Comparison of ENCODE assay signal across 27 mouse cellular contexts in the genomic region with DNA sequence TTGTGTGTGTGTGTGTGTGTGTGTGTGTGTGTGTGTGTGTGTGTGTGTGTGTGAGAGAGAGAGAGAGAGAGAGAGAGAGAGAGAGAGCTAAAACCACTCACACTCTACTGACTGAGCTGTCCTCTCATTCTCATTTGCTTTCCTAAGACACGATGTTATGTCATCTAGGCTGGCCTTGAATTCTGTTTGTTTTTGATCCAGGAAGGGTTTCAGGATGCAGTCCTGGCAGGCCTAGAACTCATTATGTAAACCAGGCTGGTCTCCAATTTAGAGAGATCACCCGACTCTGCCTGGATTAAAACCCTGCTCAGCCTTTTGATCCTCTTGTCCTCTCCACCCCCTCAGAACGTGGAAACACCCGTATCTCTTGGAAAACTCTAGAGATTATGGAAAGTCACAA. TPM values are rescaled to one million over a fixed set of nuclear protein-coding genes. Genes with fewer than 3 reads are reported as not detected.
"Had no signal": no experiment of that assay in that cellular context is flagged by ENCODE, and none has a peak within 500 bp of the region (broad histone marks: within the 10 kb centered on the region; RNA-seq: fewer than 3 reads in every experiment).

No protein-coding gene starts in this region.

- DNase-seq: kidney, adult 8-10 months; kidney, postnatal 10 days; kidney, postnatal 36 days; layer of hippocampus, postnatal 36 days; liver, embryonic 13.5 days; lung, adult 2 months; retina, postnatal 1 day; right cerebral cortex, postnatal 25 days; spleen, adult 18-20 months; thymus, adult 18-20 months; thymus, postnatal 36 days had no signal

- ATAC-seq: midbrain, embryonic 13.5 days; midbrain, embryonic 16.5 days had no signal

- H3K27ac ChIP-seq: kidney, embryonic 15.5 days; left cerebral cortex, adult 2 months; limb, embryonic 12.5 days; limb, embryonic 15.5 days; liver, embryonic 13.5 days; macrophage; midbrain, embryonic 10.5 days; midbrain, embryonic 13.5 days; neural tube, embryonic 13.5 days had no signal

- H3K4me1 ChIP-seq: limb, embryonic 15.5 days; liver, embryonic 13.5 days; megakaryocyte, embryonic 14.5 days; midbrain, embryonic 13.5 days; neural tube, embryonic 13.5 days had no signal

- H3K9me3 ChIP-seq: kidney, embryonic 15.5 days; limb, embryonic 12.5 days; limb, embryonic 15.5 days; liver, embryonic 13.5 days; megakaryocyte, embryonic 14.5 days; midbrain, embryonic 10.5 days; midbrain, embryonic 13.5 days; neural tube, embryonic 13.5 days had no signal

- H3K36me3 ChIP-seq: kidney, embryonic 15.5 days; limb, embryonic 12.5 days; limb, embryonic 15.5 days; liver, embryonic 13.5 days; midbrain, embryonic 10.5 days; midbrain, embryonic 13.5 days; neural tube, embryonic 13.5 days had no signal

- H3K4me3 ChIP-seq: kidney, embryonic 15.5 days; left cerebral cortex, adult 2 months; limb, embryonic 12.5 days; limb, embryonic 15.5 days; liver, embryonic 13.5 days; megakaryocyte, embryonic 14.5 days; midbrain, embryonic 10.5 days; midbrain, embryonic 13.5 days; myocyte; neural tube, embryonic 13.5 days had no signal

RNA-seq across cellular contexts. Expression of gene Nphs1, which starts 5.9 kb away (rescaled TPM):
- total RNA-seq: monocyte, adult 5-6 weeks; neutrophil, adult 5-6 weeks had no signal
- polyA plus RNA-seq: limb, embryonic 12.5 days; limb, embryonic 15.5 days; lung, adult 2 months; lung, embryonic 16.5 days; macrophage; urinary bladder, adult 2 months had no signal

RNA-seq across cellular contexts. Expression of gene Kirrel2, which starts 6.5 kb away (rescaled TPM):
- total RNA-seq: monocyte, adult 5-6 weeks; neutrophil, adult 5-6 weeks had no signal
- polyA plus RNA-seq: lung, adult 2 months; lung, embryonic 16.5 days; macrophage; myocyte; urinary bladder, adult 2 months had no signal

RNA-seq across cellular contexts. Expression of gene Aplp1, which starts 18.7 kb away (rescaled TPM):
- total RNA-seq: monocyte, adult 5-6 weeks; neutrophil, adult 5-6 weeks had no signal

RNA-seq across cellular contexts. Expression of gene Prodh2, which starts 29.4 kb away (rescaled TPM):
- total RNA-seq: left cerebral cortex, adult 2 months; left cerebral cortex, postnatal 36 days; monocyte, adult 5-6 weeks; neutrophil, adult 5-6 weeks had no signal
- polyA plus RNA-seq: limb, embryonic 12.5 days; lung, adult 2 months; macrophage; midbrain, embryonic 10.5 days; midbrain, embryonic 13.5 days; midbrain, embryonic 16.5 days; myocyte; neural tube, embryonic 13.5 days; urinary bladder, adult 2 months had no signal
